19 mouse cellular contexts compared by ENCODE assay signal in genomic region chr10:88119721-88120120, GRCm38 (mm10). TPM values are rescaled to one million over a fixed set of nuclear protein-coding genes. Genes with fewer than 3 reads are reported as not detected.
A peak's percentile ranks its signal among the peaks of the same experiment; 100 is the strongest.
DNase-seq lines count a peak whose midpoint lies in the region; ATAC-seq and TF ChIP-seq lines count a peak whose summit lies in the region.
"Had no signal": no experiment of that assay in that cellular context is flagged by ENCODE, and none has a peak within 500 bp of the region (broad histone marks: within the 10 kb centered on the region; RNA-seq: fewer than 3 reads in every experiment).

No protein-coding gene starts in this region.

- no peak for ATAC-seq in embryonic facial prominence, embryonic 11.5 days (replicated peaks; ENCODE audit: insufficient number of reproducible peaks, low FRiP score, low TSS enrichment, low read depth)
- ATAC-seq in kidney, postnatal 0 days (replicated peaks; ENCODE audit: low FRiP score, low read depth): no peak
- ATAC-seq in midbrain, postnatal 0 days (ENCODE audit: low FRiP score): no peak
- ATAC-seq: inflammation-experienced regulatory T-cells, adult 6 months had no signal

- TF ChIP-seq CTCF in kidney, postnatal 0 days (IDR thresholded peaks at IDR 0.05; ENCODE audit: low read depth): peak; percentile 62; the same call in 1 of the 2 replicates
- TF ChIP-seq CTCF in midbrain, postnatal 0 days (IDR thresholded peaks at IDR 0.05): peak; percentile 78

- no peak overlapping the region for H3K9ac ChIP-seq in embryonic facial prominence, embryonic 11.5 days (replicated peaks; ENCODE audit: low read length)
- H3K9ac ChIP-seq in kidney, postnatal 0 days (ENCODE audit: low read depth, low read length): no peak overlapping the region
- no peak overlapping the region for H3K9ac ChIP-seq in midbrain, postnatal 0 days (replicated peaks; ENCODE audit: low read length, poor library complexity, severe bottlenecking)
- H3K9ac ChIP-seq: limb, embryonic 12.5 days; stomach, embryonic 15.5 days had no signal

- no peaks in the 10 kb centered on the region for H3K9me3 ChIP-seq in embryonic facial prominence, embryonic 11.5 days (replicated peaks; ENCODE audit: control insufficient read depth, low read length)
- H3K9me3 ChIP-seq in embryonic facial prominence, embryonic 10.5 days: no peaks in the 10 kb centered on the region
- H3K9me3 ChIP-seq in kidney, postnatal 0 days (replicated peaks; ENCODE audit: low read length): no peaks in the 10 kb centered on the region
- no peaks in the 10 kb centered on the region for H3K9me3 ChIP-seq in midbrain, postnatal 0 days (ENCODE audit: low read length)
- no peaks in the 10 kb centered on the region for H3K9me3 ChIP-seq in midbrain, embryonic 10.5 days (replicated peaks)
- H3K9me3 ChIP-seq: limb, embryonic 12.5 days; megakaryocyte, embryonic 14.5 days; stomach, embryonic 15.5 days had no signal

- DNase-seq in embryonic facial prominence, embryonic 11.5 days (ENCODE audit: low spot score): peak; percentile 15
- DNase-seq in embryonic facial prominence, embryonic 10.5 days (ENCODE audit: low spot score): no peak
- DNase-seq in kidney, postnatal 0 days (ENCODE audit: low spot score): peak; percentile 39
- no peak for DNase-seq in kidney, adult 18-20 months
- peak; percentile 50 for DNase-seq in midbrain, postnatal 0 days (ENCODE audit: low spot score)
- DNase-seq in midbrain, embryonic 10.5 days (ENCODE audit: low spot score): no peak
- no peak for DNase-seq in adrenal gland, adult 2 months
- DNase-seq in spleen, adult 18-20 months: no peak
- DNase-seq: cerebellum, adult 18-20 months; heart, postnatal 14 days; kidney, postnatal 25 days; right cerebral cortex, postnatal 4 days; thymus, postnatal 25 days had no signal

- no peak overlapping the region for H3K4me3 ChIP-seq in embryonic facial prominence, embryonic 11.5 days (ENCODE audit: low read depth, low read length)
- H3K4me3 ChIP-seq in embryonic facial prominence, embryonic 10.5 days: no peak overlapping the region
- H3K4me3 ChIP-seq in kidney, postnatal 0 days (replicated peaks; ENCODE audit: low read depth, low read length): no peak overlapping the region
- no peak overlapping the region for H3K4me3 ChIP-seq in midbrain, postnatal 0 days (ENCODE audit: low read depth, low read length)
- no peak overlapping the region for H3K4me3 ChIP-seq in midbrain, embryonic 10.5 days
- H3K4me3 ChIP-seq: erythroblast, embryonic 14.5 days; limb, embryonic 12.5 days; megakaryocyte, embryonic 14.5 days; stomach, embryonic 15.5 days had no signal

- no peak overlapping the region for H3K4me2 ChIP-seq in embryonic facial prominence, embryonic 11.5 days (ENCODE audit: low read depth, low read length)
- H3K4me2 ChIP-seq in kidney, postnatal 0 days (ENCODE audit: low read length): no peak overlapping the region
- no peak overlapping the region for H3K4me2 ChIP-seq in midbrain, postnatal 0 days (ENCODE audit: low read depth, low read length, poor library complexity, severe bottlenecking)
- H3K4me2 ChIP-seq: limb, embryonic 12.5 days; stomach, embryonic 15.5 days had no signal

- H3K27me3 ChIP-seq in embryonic facial prominence, embryonic 11.5 days (ENCODE audit: control insufficient read depth, insufficient read depth, low read length): no peaks in the 10 kb centered on the region
- H3K27me3 ChIP-seq in embryonic facial prominence, embryonic 10.5 days (replicated peaks; ENCODE audit: low read depth, poor library complexity, severe bottlenecking): no peaks in the 10 kb centered on the region
- H3K27me3 ChIP-seq in kidney, postnatal 0 days (ENCODE audit: insufficient read depth, low read length): no peaks in the 10 kb centered on the region
- no peaks in the 10 kb centered on the region for H3K27me3 ChIP-seq in midbrain, postnatal 0 days (ENCODE audit: insufficient read depth, low read length)
- no peaks in the 10 kb centered on the region for H3K27me3 ChIP-seq in midbrain, embryonic 10.5 days (ENCODE audit: low read depth, poor library complexity, severe bottlenecking)
- H3K27me3 ChIP-seq: limb, embryonic 12.5 days; megakaryocyte, embryonic 14.5 days; stomach, embryonic 15.5 days had no signal

- H3K36me3 ChIP-seq in embryonic facial prominence, embryonic 11.5 days (replicated peaks; ENCODE audit: control insufficient read depth, insufficient read depth, low read depth, low read length): no peaks in the 10 kb centered on the region
- H3K36me3 ChIP-seq in embryonic facial prominence, embryonic 10.5 days (replicated peaks): peaks cover 36% of the 10 kb centered on the region
- no peaks in the 10 kb centered on the region for H3K36me3 ChIP-seq in kidney, postnatal 0 days (ENCODE audit: insufficient read depth, low read length)
- no peaks in the 10 kb centered on the region for H3K36me3 ChIP-seq in midbrain, postnatal 0 days (ENCODE audit: insufficient read depth, low read length)
- H3K36me3 ChIP-seq in midbrain, embryonic 10.5 days: peaks cover 13% of the 10 kb centered on the region
- H3K36me3 ChIP-seq: stomach, embryonic 15.5 days had no signal

- H3K27ac ChIP-seq in embryonic facial prominence, embryonic 11.5 days (replicated peaks; ENCODE audit: low read depth, low read length): no peak overlapping the region
- no peak overlapping the region for H3K27ac ChIP-seq in embryonic facial prominence, embryonic 10.5 days (replicated peaks)
- H3K27ac ChIP-seq in kidney, postnatal 0 days: no peak overlapping the region
- H3K27ac ChIP-seq in midbrain, postnatal 0 days (ENCODE audit: low read depth, low read length): no peak overlapping the region
- H3K27ac ChIP-seq in midbrain, embryonic 10.5 days (replicated peaks): no peak overlapping the region
- H3K27ac ChIP-seq: limb, embryonic 12.5 days; stomach, embryonic 15.5 days had no signal

- H3K4me1 ChIP-seq in embryonic facial prominence, embryonic 11.5 days (ENCODE audit: control insufficient read depth, insufficient read depth, low read length): no peaks in the 10 kb centered on the region
- no peaks in the 10 kb centered on the region for H3K4me1 ChIP-seq in embryonic facial prominence, embryonic 10.5 days
- no peaks in the 10 kb centered on the region for H3K4me1 ChIP-seq in kidney, postnatal 0 days (replicated peaks; ENCODE audit: insufficient read depth, low read length)
- no peaks in the 10 kb centered on the region for H3K4me1 ChIP-seq in midbrain, postnatal 0 days (ENCODE audit: insufficient read depth, low read length)
- H3K4me1 ChIP-seq in midbrain, embryonic 10.5 days: no peaks in the 10 kb centered on the region
- H3K4me1 ChIP-seq: limb, embryonic 12.5 days; megakaryocyte, embryonic 14.5 days; stomach, embryonic 15.5 days had no signal

RNA-seq across cellular contexts. Expression of gene Parpbp, which starts 27.0 kb away (rescaled TPM):
- polyA plus RNA-seq in embryonic facial prominence, embryonic 11.5 days (2014; fragmentation: Nextera tagmentation; extraction: Ambion mirVana): 18.0 and 18.9 TPM in 2 replicates
- polyA plus RNA-seq in embryonic facial prominence, embryonic 10.5 days (2016; fragmentation: Nextera tagmentation; extraction: Ambion mirVana): 13.8 and 16.0 TPM in 2 replicates
- polyA plus RNA-seq in kidney, postnatal 0 days (2015; fragmentation: Nextera tagmentation; extraction: Ambion mirVana): 4.4 and 6.7 TPM in 2 replicates
- 2.1 and 7.7 TPM in 2 replicates for total RNA-seq in midbrain, postnatal 0 days (2014; rRNA removed)
- polyA plus RNA-seq in midbrain, postnatal 0 days (2015; fragmentation: Nextera tagmentation; extraction: Ambion mirVana): 0.83 and 1.0 TPM in 2 replicates
- polyA plus RNA-seq in midbrain, embryonic 10.5 days (2016; fragmentation: Nextera tagmentation; extraction: Ambion mirVana): 11.6 and 14.6 TPM in 2 replicates
- total RNA-seq in adrenal gland, adult 2 months (2021): under 1 TPM; 0.62 to 0.89 TPM
- polyA plus RNA-seq in adrenal gland, adult 2 months (2012; rRNA removed): 0.12 and 0.20 TPM in 2 replicates

RNA-seq across cellular contexts. Expression of gene Nup37, which starts 27.1 kb away (rescaled TPM):
- 115 and 118 TPM in 2 replicates for polyA plus RNA-seq in embryonic facial prominence, embryonic 11.5 days (2014; fragmentation: Nextera tagmentation; extraction: Ambion mirVana)
- polyA plus RNA-seq in embryonic facial prominence, embryonic 10.5 days (2016; fragmentation: Nextera tagmentation; extraction: Ambion mirVana): 113 and 118 TPM in 2 replicates
- 63.6 and 66.5 TPM in 2 replicates for polyA plus RNA-seq in kidney, postnatal 0 days (2015; fragmentation: Nextera tagmentation; extraction: Ambion mirVana)
- 11.5 and 16.3 TPM in 2 replicates for total RNA-seq in midbrain, postnatal 0 days (2014; rRNA removed)
- polyA plus RNA-seq in midbrain, postnatal 0 days (2015; fragmentation: Nextera tagmentation; extraction: Ambion mirVana): 12.6 and 15.9 TPM in 2 replicates
- 100 and 115 TPM in 2 replicates for polyA plus RNA-seq in midbrain, embryonic 10.5 days (2016; fragmentation: Nextera tagmentation; extraction: Ambion mirVana)
- total RNA-seq in adrenal gland, adult 2 months (2021): 10 to 100 TPM in 1 of 2 experiments, 1 to 10 TPM in 1; 7.1 to 12.0 TPM
- polyA plus RNA-seq in adrenal gland, adult 2 months (2012; rRNA removed): 0.80 and 0.95 TPM in 2 replicates

RNA-seq across cellular contexts. Expression of gene Pmch, which starts 28.8 kb away (rescaled TPM):
- 0.50 and 0.97 TPM in 2 replicates for polyA plus RNA-seq in embryonic facial prominence, embryonic 11.5 days (2014; fragmentation: Nextera tagmentation; extraction: Ambion mirVana)
- polyA plus RNA-seq in embryonic facial prominence, embryonic 10.5 days (2016; fragmentation: Nextera tagmentation; extraction: Ambion mirVana): 0.61 and 0.68 TPM in 2 replicates
- 0.22 TPM in 1 of 2 replicates, not detected in the other for polyA plus RNA-seq in kidney, postnatal 0 days (2015; fragmentation: Nextera tagmentation; extraction: Ambion mirVana)
- total RNA-seq in midbrain, postnatal 0 days (2014; rRNA removed): 1.9 and 5.0 TPM in 2 replicates
- 33.3 and 69.0 TPM in 2 replicates for polyA plus RNA-seq in midbrain, postnatal 0 days (2015; fragmentation: Nextera tagmentation; extraction: Ambion mirVana)
- 0.57 and 0.80 TPM in 2 replicates for polyA plus RNA-seq in midbrain, embryonic 10.5 days (2016; fragmentation: Nextera tagmentation; extraction: Ambion mirVana)
- not detected for total RNA-seq in adrenal gland, adult 2 months (2021)
- polyA plus RNA-seq in adrenal gland, adult 2 months (2012; rRNA removed): not detected in 2 replicates
- total RNA-seq: heart, adult 8-10 months; heart, postnatal 14 days had no signal
- polyA plus RNA-seq: erythroblast, embryonic 14.5 days had no signal

Comparison
In these comparisons a context has a peak if more than half of its experiments do, and no peak if none do; other contexts are left out.
1. DNase-seq: peak in embryonic facial prominence, embryonic 11.5 days (single experiment), kidney, postnatal 0 days (single experiment) and midbrain, postnatal 0 days (single experiment); none in embryonic facial prominence, embryonic 10.5 days (single experiment), kidney, adult 18-20 months (single experiment), midbrain, embryonic 10.5 days (single experiment), adrenal gland, adult 2 months (single experiment) and spleen, adult 18-20 months (0 of 2).
2. RNA of gene Pmch, which starts 28.8 kb away (polyA plus RNA-seq): 33.3 to 69.0 TPM in midbrain, postnatal 0 days; 0.50 to 0.97 TPM in embryonic facial prominence, embryonic 11.5 days, 0.57 to 0.80 TPM in midbrain, embryonic 10.5 days, 0.61 to 0.68 TPM in embryonic facial prominence, embryonic 10.5 days, 0.22 TPM in kidney, postnatal 0 days and not detected in adrenal gland, adult 2 months; every median in the first group is over 10 times any median in the second.